Mouse (Mus musculus) heart, embryonic 13.5 days (tissue): ENCODE results near the gene Nubpl. TPM values are rescaled to one million over a fixed set of nuclear protein-coding genes. Genes with fewer than 3 reads are reported as not detected.

Experiments
- ATAC-seq: fragments of 200-750 bp; cut with Nextera tagmentation; 2 replicates; pipeline ENCODE4 v1.8.0; 2017; ENCODE audit warnings: moderate TSS enrichment; ENCODE audit not compliant: insufficient number of reproducible peaks, low FRiP score, low TSS enrichment; ENCODE audit errors: extremely low read depth
- H3K27ac ChIP-seq: fragments of 300-500 bp; sonication (generic); replicated peaks from 2 replicates; pipeline ENCODE4 v1.5.1; 2015; ENCODE audit warnings: moderate library complexity, mild to moderate bottlenecking, inconsistent platforms
- H3K27me3 ChIP-seq: fragments of 300-500 bp; sonication (generic); replicated peaks from 2 replicates; pipeline ENCODE4 v1.6.1; 2015; ENCODE audit warnings: mild to moderate bottlenecking, inconsistent platforms
- H3K36me3 ChIP-seq: fragments of 300-500 bp; sonication (generic); 2 replicates; pipeline ENCODE4 v1.6.1; 2015; ENCODE audit warnings: mild to moderate bottlenecking, inconsistent platforms
- H3K4me1 ChIP-seq: fragments of 300-500 bp; sonication (generic); 2 replicates; pipeline ENCODE4 v1.6.1; 2015; ENCODE audit warnings: inconsistent platforms
- H3K4me2 ChIP-seq: fragments of 300-500 bp; sonication (generic); 2 replicates; pipeline ENCODE4 v1.6.1; 2015; ENCODE audit warnings: inconsistent platforms, mild to moderate bottlenecking, moderate library complexity
- H3K4me3 ChIP-seq: fragments of 300-500 bp; sonication (generic); 2 replicates; pipeline ENCODE4 v1.5.1; 2015; ENCODE audit warnings: moderate library complexity, mild to moderate bottlenecking, inconsistent platforms
- H3K9ac ChIP-seq: fragments of 300-500 bp; sonication (generic); 2 replicates; pipeline ENCODE4 v1.6.1; 2015; ENCODE audit warnings: inconsistent platforms, mild to moderate bottlenecking, moderate library complexity
- H3K9me3 ChIP-seq: fragments of 300-500 bp; sonication (generic); 2 replicates; pipeline ENCODE4 v1.6.1; 2016; ENCODE audit warnings: inconsistent platforms
- WGBS: fragments of 180-500 bp; shearing (Covaris S2); methylation state at CpG from one replicate; pipeline ENCODE4 v1.1.7; 2015; ENCODE audit warnings: mixed read lengths; 5-methylcytosine and 5-hydroxymethylcytosine counted together
- polyA plus RNA-seq: library from polyadenylated mRNA; unstranded; fragments of >200 nt; fragmentation: Nextera tagmentation; extraction: Ambion mirVana; gene quantifications from 2 replicates; pipeline ENCODE4 v1.2.1, GENCODE M21; 2015

Gene Nubpl
- polyA plus RNA-seq, 1 experiment from 2014 or later: 9.4 TPM

DNA sequence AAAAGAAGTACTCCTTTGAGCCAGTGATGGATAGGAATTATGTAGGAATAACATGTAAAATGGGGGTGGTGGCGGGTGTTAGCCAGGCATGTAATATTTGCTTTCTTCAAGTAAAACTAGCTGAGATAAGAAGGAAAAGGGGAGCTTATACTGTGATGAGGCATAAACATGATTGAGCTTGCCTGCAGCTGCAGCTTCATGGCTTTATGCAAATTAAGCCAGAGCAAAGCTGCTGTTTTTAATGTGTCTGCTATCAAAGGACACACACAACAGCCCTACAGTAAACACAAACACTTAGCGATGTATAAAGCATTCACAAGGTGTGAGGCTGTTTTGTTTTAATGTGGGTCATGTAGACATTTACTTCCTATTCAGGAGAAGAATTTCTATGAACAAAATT is 196.4 kb downstream of the Nubpl start:
- ATAC-seq: no peak
- Histone ChIP-seq H3K4me2 (no peak overlapping the region), H3K4me3 (no peak overlapping the region), H3K27me3 (no peaks in the 10 kb centered on the region), H3K9me3 (no peaks in the 10 kb centered on the region), H3K9ac (no peak overlapping the region), H3K27ac (no peak overlapping the region), H3K4me1 (peaks cover 26% of the 10 kb centered on the region), H3K36me3 (no peaks in the 10 kb centered on the region)
- 88% methylated on average over 2 of the region's 2 CpGs for WGBS

DNA sequence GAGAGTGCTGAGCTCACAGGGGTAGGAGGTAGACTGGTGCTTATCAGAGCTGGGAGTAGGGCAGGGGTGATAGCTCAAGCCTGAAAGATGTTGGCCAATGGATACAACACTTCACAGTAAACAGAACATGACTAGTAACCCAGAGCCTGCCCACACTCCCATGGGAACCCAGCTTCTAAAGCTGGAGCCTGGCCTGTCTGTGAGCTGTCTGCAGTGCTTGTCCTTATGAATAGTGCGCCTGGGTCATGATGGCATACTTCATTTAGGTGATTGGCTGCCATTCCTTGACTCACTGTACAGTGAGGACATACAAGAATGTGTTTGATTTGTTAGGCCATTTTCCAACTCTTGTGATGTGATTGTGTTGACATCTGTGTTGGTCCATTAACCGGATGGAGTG is 200.5 kb downstream of the Nubpl start:
- Histone ChIP-seq H3K27me3 (no peaks in the 10 kb centered on the region), H3K36me3 (no peaks in the 10 kb centered on the region), H3K4me3 (no peak overlapping the region), H3K4me2 (no peak overlapping the region), H3K9ac (no peak overlapping the region), H3K9me3 (no peaks in the 10 kb centered on the region), H3K4me1 (peaks cover 12% of the 10 kb centered on the region), H3K27ac (no peak overlapping the region)
- WGBS: 64% methylated on average over 2 of the region's 2 CpGs
- ATAC-seq: no peak

DNA sequence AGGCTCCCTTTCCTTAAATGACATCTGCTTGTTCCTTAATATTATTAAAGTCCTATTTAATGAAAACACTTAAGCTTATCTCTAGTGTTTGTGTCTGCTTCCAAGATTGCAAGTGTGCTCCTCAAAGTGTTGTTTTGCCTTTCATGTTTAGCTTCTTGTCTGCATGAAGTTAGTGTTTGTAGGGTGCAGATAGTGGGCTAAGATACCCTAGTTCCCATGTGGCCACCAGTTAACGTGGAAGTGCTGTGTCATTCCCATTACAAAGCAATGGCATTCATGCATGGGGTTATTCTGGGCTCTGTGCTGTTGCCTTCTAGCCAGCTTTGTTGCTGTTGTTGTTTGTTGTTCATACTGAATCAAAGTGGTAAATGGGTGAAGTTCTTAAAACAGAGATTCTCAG is 201.1 kb downstream of the Nubpl start:
- no peak for ATAC-seq
- no peaks in the 10 kb centered on the region for H3K36me3 ChIP-seq
- no peaks in the 10 kb centered on the region for H3K27me3 ChIP-seq
- H3K4me3 ChIP-seq: no peak overlapping the region
- WGBS: 26% methylated on average over 1 of the region's 1 CpGs
- no peaks in the 10 kb centered on the region for H3K9me3 ChIP-seq
- no peak overlapping the region for H3K4me2 ChIP-seq
- H3K9ac ChIP-seq: no peak overlapping the region
- peaks cover 12% of the 10 kb centered on the region for H3K4me1 ChIP-seq
- no peak overlapping the region for H3K27ac ChIP-seq

DNA sequence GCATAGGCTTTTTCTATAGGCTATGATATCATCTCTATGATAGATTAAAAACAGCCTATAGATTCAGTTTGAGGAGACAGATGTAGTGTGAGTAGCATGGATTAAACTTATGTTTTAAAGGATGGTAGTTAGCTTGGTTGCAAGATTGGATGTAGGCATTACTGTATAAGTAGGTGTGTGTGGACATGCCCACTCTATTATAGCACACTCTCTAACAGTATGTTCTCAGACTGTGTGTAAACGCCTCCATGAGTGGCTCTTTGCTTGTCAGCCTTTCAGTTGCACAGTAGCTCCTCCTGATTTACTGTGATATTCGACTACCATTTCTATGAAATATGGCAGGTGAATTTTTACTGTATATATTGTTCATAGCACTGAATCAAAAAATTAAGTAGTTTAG is 205.4 kb downstream of the Nubpl start:
- Histone ChIP-seq H3K4me2 (no peak overlapping the region), H3K27me3 (no peaks in the 10 kb centered on the region), H3K36me3 (no peaks in the 10 kb centered on the region), H3K9me3 (no peaks in the 10 kb centered on the region), H3K9ac (no peak overlapping the region), H3K4me1 (peaks cover 10% of the 10 kb centered on the region), H3K4me3 (no peak overlapping the region), H3K27ac (no peak overlapping the region)
- WGBS: 74% methylated on average over 2 of the region's 2 CpGs
- no peak for ATAC-seq

DNA sequence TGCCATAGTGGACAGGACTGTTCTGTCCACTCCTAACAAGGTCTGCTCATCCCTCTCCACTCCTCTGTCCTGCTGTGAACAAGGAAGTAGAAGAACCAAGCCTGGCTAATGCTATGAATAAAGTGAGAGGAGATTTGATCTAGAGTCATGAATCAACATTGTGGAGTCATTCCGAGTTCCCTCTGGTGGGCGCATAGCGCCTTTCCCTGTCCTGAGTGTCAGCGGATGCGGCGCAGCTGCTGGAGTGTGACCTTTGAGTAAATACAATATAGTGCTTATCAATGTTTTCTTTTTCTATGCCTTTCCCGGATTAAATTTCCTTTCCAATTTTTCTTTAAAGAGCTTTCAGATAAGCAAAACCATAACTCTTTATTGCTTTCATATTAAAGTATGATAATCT is 208.8 kb downstream of the Nubpl start:
- Histone ChIP-seq H3K9ac (no peak overlapping the region), H3K9me3 (no peaks in the 10 kb centered on the region), H3K36me3 (no peaks in the 10 kb centered on the region), H3K4me3 (no peak overlapping the region), H3K4me1 (no peaks in the 10 kb centered on the region), H3K4me2 (no peak overlapping the region), H3K27me3 (no peaks in the 10 kb centered on the region), H3K27ac (no peak overlapping the region)
- 67% methylated on average over 7 of the region's 7 CpGs for WGBS
- no peak for ATAC-seq

DNA sequence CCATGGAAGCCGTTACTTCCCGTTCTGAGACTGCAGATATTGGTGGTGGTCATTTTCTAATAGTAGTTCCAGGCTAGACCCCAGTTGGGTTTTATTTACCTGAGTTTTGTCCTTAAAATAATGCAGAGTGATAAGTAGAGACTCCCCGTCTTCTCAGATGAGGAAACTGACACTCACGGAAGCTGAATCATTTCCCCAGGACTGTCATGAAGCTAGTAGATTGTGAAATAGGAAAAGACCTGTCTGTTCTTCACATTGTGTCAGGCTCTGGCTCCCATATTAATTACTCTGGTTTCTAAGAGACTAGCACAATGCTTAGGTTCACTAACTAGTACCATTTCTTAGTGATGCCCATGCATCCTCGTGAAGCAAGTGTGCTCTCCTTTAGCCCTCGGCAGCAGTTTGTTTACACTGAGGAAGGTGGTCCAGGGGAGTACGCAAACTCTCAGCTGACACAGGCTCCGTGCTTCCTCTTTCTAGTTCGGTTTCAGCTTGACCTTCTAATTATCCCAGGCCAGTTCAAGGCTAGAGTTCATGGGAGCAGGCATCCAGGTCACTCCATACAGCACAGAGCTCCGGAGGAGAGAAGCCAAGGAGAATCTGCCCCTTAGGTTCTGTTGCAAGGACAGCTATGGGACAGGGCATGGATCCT is 209.9 kb downstream of the Nubpl start:
- WGBS: 71% methylated on average over 10 of the region's 10 CpGs
- Histone ChIP-seq H3K4me2 (no peak overlapping the region), H3K4me1 (no peaks in the 10 kb centered on the region), H3K9ac (no peak overlapping the region), H3K36me3 (no peaks in the 10 kb centered on the region), H3K9me3 (no peaks in the 10 kb centered on the region; the same call in 1 of the 2 replicates), H3K27me3 (no peaks in the 10 kb centered on the region), H3K4me3 (no peak overlapping the region), H3K27ac (no peak overlapping the region)
- no peak for ATAC-seq

DNA sequence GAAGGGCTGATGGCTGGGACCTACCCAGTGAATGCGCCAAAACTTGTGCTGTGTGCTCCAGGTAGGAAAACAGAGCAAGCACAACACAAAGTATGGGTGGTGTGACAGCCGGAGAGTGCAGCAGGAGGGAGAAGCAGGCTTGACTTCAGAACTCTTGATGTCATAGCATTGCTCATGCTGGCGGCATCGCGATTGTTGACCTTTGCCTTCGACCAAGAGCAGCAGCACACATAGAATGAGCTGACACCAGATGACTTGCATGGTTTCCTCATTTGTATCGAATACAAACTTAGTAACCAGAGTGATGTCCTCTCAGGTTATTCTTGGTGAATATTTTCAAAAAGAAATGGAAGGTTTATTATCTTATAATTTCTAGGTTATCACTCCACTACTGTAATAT is 211.1 kb downstream of the Nubpl start:
- Histone ChIP-seq H3K4me3 (no peak overlapping the region), H3K4me2 (no peak overlapping the region), H3K9me3 (peaks cover 10% of the 10 kb centered on the region), H3K27me3 (no peaks in the 10 kb centered on the region), H3K9ac (no peak overlapping the region), H3K4me1 (no peaks in the 10 kb centered on the region), H3K27ac (no peak overlapping the region), H3K36me3 (0 out of 2 replicates have a peak, but pooled peaks cover 8% of the 10 kb centered on the region)
- 80% methylated on average over 7 of the region's 7 CpGs for WGBS
- no peak for ATAC-seq

DNA sequence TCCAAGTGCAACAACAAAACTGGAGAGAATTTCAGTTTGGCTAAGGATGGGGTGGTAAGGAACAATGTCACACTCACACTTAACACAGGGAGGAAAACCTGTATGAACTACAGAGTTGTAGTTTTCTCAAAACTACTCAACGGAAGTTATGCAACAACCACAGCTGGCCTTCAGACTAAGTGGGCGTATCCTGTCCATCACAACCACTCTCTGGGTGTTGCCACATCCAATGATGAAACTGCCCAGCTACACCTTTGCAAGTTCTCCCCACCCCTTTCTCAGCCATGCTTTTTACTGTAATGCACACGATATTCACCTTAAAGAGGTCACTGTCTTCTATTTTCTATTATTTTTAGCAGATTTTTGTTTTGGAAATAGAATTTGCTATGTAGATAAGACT is 217.3 kb downstream of the Nubpl start:
- Histone ChIP-seq H3K27me3 (no peaks in the 10 kb centered on the region), H3K4me2 (no peak overlapping the region), H3K36me3 (0 out of 2 replicates have a peak, but pooled peaks cover 8% of the 10 kb centered on the region), H3K9ac (no peak overlapping the region), H3K4me3 (no peak overlapping the region), H3K9me3 (peaks cover 10% of the 10 kb centered on the region), H3K4me1 (no peaks in the 10 kb centered on the region), H3K27ac (no peak overlapping the region)
- ATAC-seq: no peak
- 85% methylated on average over 3 of the region's 3 CpGs for WGBS

DNA sequence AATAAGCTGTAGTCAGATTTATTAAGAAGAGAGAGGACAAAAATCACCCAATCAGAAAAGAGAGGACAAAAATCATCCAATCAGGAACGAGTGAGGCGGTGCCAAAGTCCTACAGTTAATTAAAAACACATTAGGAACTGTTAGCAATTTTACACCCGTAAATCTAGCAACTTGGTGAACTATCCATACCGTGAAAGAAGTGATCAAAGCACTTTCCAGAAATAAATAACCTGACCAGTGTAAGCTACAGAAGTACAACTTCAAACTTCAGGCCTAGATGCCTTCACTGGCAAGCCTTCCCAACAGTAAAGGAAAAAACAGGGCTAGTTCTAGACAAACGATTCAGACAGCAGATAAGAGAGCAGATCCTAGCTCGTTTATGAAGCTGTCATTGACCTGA is 220.1 kb downstream of the Nubpl start:
- Histone ChIP-seq H3K27ac (no peak overlapping the region), H3K27me3 (no peaks in the 10 kb centered on the region), H3K4me1 (no peaks in the 10 kb centered on the region), H3K4me3 (no peak overlapping the region), H3K36me3 (0 out of 2 replicates have a peak, but pooled peaks cover 6% of the 10 kb centered on the region), H3K9me3 (peaks cover 9% of the 10 kb centered on the region), H3K9ac (no peak overlapping the region), H3K4me2 (no peak overlapping the region)
- WGBS: 60% methylated on average over 6 of the region's 6 CpGs
- no peak for ATAC-seq

DNA sequence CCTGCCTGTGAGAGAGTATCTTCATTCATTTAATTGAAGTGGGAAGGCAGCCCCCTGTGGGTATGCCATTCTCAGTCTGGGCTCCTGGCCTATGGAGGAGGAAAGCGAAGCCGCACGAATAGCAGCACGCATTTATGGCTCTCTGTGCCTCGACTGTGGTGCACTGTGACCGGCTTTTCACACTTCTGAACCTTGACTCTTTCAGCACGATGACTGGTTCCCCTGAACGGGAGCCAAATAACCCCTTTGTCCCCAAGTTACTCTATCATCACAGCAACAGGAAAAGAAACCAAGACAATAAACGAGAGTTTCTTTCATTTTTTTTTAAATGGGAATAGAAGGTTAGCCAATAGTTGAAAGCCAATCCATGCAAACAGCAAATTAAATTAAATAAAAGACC is 220.9 kb downstream of the Nubpl start:
- 74% methylated on average over 9 of the region's 9 CpGs for WGBS
- Histone ChIP-seq H3K27me3 (no peaks in the 10 kb centered on the region), H3K4me3 (no peak overlapping the region), H3K27ac (no peak overlapping the region), H3K4me1 (no peaks in the 10 kb centered on the region), H3K9ac (no peak overlapping the region), H3K9me3 (peaks cover under 1% of the 10 kb centered on the region), H3K36me3 (no peaks in the 10 kb centered on the region), H3K4me2 (no peak overlapping the region)
- no peak for ATAC-seq

DNA sequence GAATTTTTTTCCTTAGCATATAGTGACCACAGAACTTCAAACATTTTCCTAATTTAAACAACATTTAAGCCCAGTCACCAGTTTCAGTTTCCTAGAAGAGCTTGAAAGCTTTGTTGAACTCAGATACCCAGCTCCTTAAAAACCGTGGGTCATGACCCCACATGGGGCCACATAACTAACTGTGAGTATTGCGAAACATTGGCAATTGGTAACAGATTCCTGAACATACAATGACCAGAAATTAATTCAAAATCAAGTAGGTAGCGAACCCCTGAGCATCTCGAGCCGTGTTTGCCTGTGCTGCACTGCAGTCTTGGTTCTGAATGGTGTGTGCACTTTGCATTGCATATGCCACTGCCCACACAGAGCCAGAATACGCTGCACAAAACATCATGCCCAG is 221.6 kb downstream of the Nubpl start:
- no peaks in the 10 kb centered on the region for H3K27me3 ChIP-seq
- H3K4me2 ChIP-seq: no peak overlapping the region
- no peak overlapping the region for H3K27ac ChIP-seq
- no peaks in the 10 kb centered on the region for H3K36me3 ChIP-seq
- WGBS: 84% methylated on average over 6 of the region's 6 CpGs
- ATAC-seq: no peak
- H3K9me3 ChIP-seq: no peaks in the 10 kb centered on the region
- no peaks in the 10 kb centered on the region for H3K4me1 ChIP-seq
- H3K9ac ChIP-seq: no peak overlapping the region
- no peak overlapping the region for H3K4me3 ChIP-seq

DNA sequence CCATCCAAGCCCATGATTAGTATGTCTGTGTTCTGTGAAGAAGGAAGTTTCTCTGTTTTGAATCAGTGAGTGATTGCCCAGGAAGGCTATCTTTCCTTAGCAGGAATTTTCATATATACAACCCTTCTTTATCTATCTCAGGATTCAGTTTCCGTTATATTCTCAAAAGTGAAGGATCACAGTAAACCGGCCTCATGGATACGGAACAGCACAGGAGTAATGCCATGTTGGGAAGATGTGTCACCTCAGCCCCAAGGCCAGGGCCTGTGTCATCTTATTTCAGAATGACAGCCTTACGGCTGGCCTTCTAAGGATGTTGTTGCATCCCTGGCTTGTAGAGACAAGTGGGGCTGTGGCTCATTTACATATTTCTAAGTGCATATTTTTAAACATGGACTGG is 231.0 kb downstream of the Nubpl start:
- H3K4me1 ChIP-seq: no peaks in the 10 kb centered on the region
- no peak overlapping the region for H3K4me3 ChIP-seq
- no peaks in the 10 kb centered on the region for H3K27me3 ChIP-seq
- no peak overlapping the region for H3K27ac ChIP-seq
- H3K4me2 ChIP-seq: no peak overlapping the region
- no peaks in the 10 kb centered on the region for H3K36me3 ChIP-seq
- ATAC-seq: no peak
- 89% methylated on average over 4 of the region's 4 CpGs for WGBS
- H3K9ac ChIP-seq: no peak overlapping the region
- no peaks in the 10 kb centered on the region for H3K9me3 ChIP-seq
